Mouse (Mus musculus) mouse trophoblast stem cell (cell line): Measurements from ENCODE around the gene Kcnk7.

Experiments used
- in situ Hi-C, 2 experiments: fragments of 300-500 bp; cut with MseI, MboI; formaldehyde crosslinking; loops; 2 replicates in 1 of 2; 3 replicates in 1 of 2; pipeline ENCODE4 v1.15.1; 2025

Kcnk7 gene

GRCm38 (mm10) chr19:5746907-5747363 is 42.8 kb downstream of the Kcnk7 start:
- in situ Hi-C loops: no loop called here

- in situ Hi-C loops: no loop called here
Observed at GRCm38 (mm10) chr19:5749476-5749875, 45.3 kb downstream of the Kcnk7 start.

- in situ Hi-C loops: no loop called here
Observed at GRCm38 (mm10) chr19:5750951-5751350, 46.8 kb downstream of the Kcnk7 start.

- in situ Hi-C loops: no loop called here
Observed at GRCm38 (mm10) chr19:5751742-5752141, 47.6 kb downstream of the Kcnk7 start.

GRCm38 (mm10) chr19:5756321-5756985 is 52.3 kb downstream of the Kcnk7 start:
- in situ Hi-C loops: no loop called here
